Mouse (Mus musculus) thymus, postnatal 36 days (tissue): ENCODE results near the gene Gtpbp4.
"Not testable (repeated sequence)": the region's sequence is repeated elsewhere in the genome, so short reads cannot be mapped to it uniquely, and the experiment has no call there.

Experiments used
- DNase-seq, 2 experiments: peaks; one replicate each; pipeline ENCODE4 v3.0.0; 2022; ENCODE audit warnings: mixed read lengths in 2 of 2

Gene Gtpbp4

DNA sequence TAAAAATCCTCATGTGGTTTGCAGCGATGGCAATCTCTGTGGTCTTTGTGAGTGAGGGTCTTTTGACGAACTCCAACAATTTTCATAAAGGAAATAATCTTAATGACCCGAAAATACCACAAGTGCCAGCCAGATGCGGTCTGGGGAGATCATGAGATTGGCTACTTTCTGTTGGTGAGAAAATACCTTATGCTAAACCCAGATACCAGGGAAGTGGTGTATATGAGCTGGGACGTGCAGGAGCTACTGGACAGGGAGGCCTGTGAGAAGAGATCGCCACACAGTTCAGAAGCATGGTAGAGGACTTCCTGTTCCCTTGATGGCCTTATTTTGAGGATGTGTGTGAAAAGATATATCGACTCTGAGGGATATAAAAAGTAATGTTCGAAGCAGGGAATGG, 28.1 kb downstream of the Gtpbp4 start:
- DNase-seq: no peak

DNA sequence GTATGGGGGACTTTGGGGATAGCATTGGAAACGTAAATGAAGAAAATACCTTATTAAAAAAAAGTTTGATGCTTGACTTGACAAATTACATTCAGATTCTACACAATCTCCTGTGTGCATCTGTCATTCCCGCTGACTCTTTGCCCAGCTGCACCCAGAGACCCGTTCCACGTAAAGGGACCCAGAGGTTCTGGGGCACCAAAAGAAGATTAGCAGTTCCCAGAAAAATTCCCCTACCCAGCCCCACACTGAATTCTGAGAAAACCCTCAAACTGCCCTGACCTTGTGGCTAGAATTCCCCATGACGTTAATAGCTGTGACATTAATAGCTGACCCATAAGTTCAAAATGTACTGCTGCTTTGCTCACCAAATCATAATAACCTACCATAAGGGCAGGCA, 30.7 kb downstream of the Gtpbp4 start:
- DNase-seq: no peak

DNA sequence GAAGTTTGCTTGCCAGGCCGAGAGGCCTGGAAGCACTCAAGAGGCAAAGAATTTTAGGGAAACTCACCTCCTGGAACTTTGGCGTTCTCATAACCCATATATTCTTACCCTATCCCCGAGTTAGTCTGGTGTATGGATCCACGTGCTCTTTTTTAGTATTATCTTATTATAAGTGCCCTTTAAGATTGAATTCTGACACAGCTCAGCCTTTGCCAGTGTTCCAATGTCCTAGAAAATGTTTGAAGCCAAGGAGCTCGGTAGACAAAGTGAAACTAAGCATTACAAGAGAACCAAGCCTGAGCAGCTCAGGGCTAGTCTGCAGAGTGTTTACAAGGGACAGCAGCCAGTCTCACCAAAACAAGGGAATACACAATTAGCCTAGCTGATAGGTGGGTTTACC, 33.6 kb downstream of the Gtpbp4 start:
- not testable (repeated sequence) for DNase-seq

DNA sequence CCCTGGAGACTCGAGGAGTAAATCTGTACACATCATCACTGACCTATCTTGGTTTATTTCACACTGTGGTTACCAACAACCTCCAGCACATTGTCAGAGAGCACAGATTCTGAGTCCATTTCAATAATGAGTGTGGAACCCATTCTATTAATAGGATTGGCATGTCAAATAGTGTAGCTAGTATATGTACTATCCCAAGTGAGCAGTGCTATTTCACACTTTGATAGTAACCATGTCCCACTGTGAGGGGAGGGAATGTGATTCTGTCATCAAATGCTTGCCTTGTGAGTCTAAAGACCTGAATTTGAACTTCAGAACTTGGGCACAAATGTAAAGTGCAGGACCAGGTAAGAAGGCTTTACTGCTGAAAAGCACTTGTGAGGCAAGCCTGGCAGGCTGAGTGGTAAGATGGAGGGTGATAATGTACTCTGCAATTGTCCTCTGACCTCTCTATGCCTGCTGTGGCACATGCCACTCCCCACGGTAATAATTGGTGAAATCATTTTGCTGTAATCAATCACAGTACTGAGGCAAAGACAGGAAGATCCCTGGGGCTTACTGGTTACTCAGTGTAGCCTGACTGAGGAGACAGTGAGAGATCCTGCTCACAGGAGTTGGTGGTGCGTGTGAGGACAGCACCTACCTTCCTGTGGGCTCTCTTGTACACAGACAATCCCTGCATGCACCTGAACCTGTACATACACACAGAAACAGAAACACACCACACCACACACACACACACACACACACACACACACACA, 34.6 kb downstream of the Gtpbp4 start:
- DNase-seq: not testable (repeated sequence)

DNA sequence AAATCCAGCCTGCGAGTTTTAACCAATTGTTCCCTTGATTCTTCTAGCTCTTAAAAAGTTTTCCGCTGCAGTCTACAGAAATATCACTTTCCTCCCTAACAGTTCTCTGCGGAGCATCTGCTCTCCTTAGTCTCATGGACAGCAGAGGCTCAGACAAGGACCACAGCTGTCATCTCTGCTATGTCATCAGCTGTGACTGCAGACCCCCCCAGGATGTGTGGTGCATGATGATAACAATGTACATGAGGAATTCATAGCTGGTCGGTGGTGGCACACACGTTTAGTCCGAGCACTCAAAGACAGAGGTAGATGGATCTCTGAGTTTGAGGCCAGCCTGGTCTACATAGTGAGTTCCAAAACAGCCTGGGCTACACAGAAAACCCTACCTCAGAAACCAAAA, 36.3 kb downstream of the Gtpbp4 start:
- not testable (repeated sequence) for DNase-seq

DNA sequence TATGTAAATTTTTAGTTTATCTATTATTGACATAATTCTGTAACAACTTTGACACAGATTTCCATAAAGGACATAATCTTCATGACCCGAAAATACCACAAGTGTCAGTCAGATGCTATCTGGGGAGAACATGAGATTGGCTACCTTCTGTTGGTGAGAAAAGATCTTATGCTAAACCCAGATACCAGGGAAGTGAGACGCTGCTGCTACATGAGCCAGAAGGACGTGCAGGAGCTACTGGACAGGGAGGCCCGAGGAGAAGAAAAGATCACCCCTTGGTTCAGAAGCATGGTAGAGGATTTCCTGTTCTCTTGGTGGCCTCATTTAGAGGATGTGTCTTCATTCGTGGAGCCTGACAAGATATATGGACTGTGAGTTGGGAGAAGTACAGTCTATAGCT, 36.8 kb downstream of the Gtpbp4 start:
- DNase-seq: not testable (repeated sequence)

DNA sequence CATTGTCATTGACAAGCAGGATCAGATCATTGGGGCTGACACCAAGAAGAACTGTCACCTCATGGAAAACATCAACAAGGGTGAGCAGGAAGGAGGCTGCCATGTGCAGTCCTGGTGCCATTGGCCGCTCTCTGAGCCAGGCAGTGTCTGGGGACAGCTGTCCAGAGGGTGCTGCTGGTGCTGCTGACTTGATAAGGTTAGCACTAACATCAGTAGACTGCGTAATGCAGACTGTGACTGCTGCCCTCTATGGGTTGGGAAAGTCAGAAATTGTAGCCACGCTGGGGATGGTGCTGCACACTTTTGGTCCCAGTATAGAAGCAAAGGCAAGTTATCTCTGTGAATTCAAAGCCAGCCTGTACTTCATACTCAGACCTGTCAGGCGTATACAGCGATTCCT, 39.0 kb downstream of the Gtpbp4 start:
- DNase-seq: not testable (repeated sequence)

DNA sequence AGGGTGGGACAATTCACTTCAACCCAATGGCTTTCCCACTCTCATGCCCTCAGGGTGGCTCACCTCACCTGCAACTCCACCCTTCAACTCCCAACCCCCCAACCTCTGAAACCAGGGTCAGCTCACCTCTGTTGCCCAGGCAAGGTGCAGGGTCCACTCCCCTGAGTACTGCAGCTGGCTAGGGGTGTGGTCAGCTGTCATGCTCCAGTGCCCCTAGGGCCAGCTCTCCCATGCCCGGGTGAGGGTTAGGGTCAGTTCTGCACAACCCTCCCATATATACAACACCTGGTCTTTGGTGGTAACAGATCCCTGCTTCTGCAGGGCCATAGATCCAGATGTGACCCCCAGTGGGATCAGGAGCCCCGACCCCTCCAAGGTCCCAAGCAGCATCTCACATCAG, 40.8 kb downstream of the Gtpbp4 start:
- DNase-seq: not testable (repeated sequence)

DNA sequence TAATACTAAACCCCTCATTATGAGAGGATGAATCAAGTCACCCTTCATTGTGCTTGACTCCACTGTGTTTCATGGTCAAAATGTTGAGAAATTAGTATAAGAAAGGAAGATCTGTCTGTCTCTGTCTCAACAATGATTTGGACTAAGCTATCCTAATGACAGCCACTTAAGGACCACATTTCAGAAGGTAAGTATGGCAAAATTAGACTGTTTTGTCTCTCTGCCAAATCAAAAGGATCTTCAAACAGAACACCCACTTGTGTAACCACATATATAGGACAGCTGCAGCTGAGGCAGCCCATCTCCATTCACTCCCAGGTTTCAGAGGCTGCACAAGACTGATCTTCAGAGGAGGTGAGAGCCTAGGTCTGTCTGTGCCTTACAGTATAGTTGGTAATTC, 43.3 kb downstream of the Gtpbp4 start, which contains the start of gene Idi2:
Idi2 (plus strand) TSS at position 301 of the 400 bp plus-strand sequence.
- not testable (repeated sequence) for DNase-seq

DNA sequence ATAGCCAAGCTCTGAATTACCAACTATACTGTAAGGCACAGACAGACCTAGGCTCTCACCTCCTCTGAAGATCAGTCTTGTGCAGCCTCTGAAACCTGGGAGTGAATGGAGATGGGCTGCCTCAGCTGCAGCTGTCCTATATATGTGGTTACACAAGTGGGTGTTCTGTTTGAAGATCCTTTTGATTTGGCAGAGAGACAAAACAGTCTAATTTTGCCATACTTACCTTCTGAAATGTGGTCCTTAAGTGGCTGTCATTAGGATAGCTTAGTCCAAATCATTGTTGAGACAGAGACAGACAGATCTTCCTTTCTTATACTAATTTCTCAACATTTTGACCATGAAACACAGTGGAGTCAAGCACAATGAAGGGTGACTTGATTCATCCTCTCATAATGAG, 47.8 kb downstream of the Gtpbp4 start, which contains the start of gene Gm9745:
Gm9745 (minus strand) TSS at position 101 of the 400 bp plus-strand sequence.
- not testable (repeated sequence) for DNase-seq

DNA sequence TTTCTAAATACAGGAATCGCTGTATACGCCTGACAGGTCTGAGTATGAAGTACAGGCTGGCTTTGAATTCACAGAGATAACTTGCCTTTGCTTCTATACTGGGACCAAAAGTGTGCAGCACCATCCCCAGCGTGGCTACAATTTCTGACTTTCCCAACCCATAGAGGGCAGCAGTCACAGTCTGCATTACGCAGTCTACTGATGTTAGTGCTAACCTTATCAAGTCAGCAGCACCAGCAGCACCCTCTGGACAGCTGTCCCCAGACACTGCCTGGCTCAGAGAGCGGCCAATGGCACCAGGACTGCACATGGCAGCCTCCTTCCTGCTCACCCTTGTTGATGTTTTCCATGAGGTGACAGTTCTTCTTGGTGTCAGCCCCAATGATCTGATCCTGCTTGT, 52.1 kb downstream of the Gtpbp4 start:
- DNase-seq: not testable (repeated sequence)

DNA sequence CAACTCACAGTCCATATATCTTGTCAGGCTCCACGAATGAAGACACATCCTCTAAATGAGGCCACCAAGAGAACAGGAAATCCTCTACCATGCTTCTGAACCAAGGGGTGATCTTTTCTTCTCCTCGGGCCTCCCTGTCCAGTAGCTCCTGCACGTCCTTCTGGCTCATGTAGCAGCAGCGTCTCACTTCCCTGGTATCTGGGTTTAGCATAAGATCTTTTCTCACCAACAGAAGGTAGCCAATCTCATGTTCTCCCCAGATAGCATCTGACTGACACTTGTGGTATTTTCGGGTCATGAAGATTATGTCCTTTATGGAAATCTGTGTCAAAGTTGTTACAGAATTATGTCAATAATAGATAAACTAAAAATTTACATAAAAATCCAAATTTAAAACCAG, 54.2 kb downstream of the Gtpbp4 start:
- DNase-seq: not testable (repeated sequence)

DNA sequence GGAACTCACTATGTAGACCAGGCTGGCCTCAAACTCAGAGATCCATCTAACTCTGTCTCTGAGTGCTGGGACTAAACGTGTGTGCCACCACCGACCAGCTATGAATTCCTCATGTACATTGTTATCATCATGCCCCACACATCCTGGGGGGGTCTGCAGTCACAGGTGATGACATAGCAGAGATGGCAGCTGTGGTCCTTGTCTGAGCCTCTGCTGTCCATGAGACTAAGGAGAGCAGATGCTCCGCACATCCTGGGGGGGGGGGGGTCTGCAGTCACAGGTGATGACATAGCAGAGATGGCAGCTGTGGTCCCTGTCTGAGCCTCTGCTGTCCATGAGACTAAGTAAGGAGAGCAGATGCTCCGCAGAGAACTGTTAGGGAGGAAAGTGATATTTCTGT, 54.8 kb downstream of the Gtpbp4 start:
- not testable (repeated sequence) for DNase-seq

DNA sequence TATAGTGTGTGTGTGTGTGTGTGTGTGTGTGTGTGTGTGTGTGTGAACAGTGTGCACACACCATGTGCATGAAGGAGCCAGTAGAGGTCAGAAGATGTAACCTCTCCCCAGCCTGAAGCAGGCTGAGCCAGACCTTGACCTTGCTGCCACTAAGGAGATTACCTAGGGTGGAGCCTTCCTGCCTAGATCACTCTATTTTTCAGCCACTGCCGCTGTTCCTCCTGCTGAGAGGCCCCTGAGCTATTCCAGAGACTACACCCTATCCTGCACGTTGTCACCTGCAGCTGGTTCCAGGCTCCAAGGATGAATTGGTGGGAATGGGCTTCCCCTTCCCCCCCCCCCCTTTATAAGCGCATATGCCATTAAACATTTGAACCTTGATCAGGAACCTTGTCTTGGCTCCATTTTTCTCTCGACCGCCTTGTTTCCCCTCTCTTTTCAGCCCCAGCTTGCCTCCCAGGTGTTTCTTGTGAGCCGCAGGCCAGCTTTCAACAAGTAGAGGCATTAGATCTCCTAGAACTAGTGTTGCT, 58.2 kb downstream of the Gtpbp4 start:
- DNase-seq: not testable (repeated sequence)

DNA sequence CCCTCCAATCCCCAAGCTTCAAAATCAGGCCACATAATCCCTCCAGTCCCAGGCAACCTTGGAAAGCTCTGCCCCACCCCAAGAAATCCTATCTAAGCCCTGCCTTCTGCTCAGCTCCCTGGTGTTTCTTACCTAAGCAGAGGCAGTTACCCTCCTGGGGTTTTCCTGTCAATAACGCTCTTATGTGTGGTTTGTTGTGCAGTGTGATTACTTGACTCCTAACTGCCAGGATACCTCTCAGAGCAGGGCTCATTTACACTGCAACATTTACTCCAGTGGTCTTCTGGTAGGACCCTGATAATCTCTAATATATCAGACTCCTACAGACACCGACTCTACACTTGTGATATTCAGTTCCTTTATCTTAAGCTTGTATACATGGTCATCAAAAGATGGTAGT, 62.4 kb downstream of the Gtpbp4 start:
- DNase-seq: no peak
